Mouse (Mus musculus): ENCODE results near the gene Gm13420. TPM values are rescaled to one million over a fixed set of nuclear protein-coding genes. Genes with fewer than 3 reads are reported as not detected.

Gm13420 gene
- polyA plus RNA-seq, 1 experiment from 2014 or later = not detected

- no peak overlapping the region for H3K4me2 ChIP-seq (ENCODE audit: low read depth, low read length, severe bottlenecking)
- WGBS = 54% methylated on average over 5 of the region's 5 CpGs
- DNase-seq (ENCODE audit: low spot score) = no peak
- H3K27ac ChIP-seq (ENCODE audit: low read depth, low read length) = no peak overlapping the region
- no peak overlapping the region for H3K4me3 ChIP-seq (ENCODE audit: low read depth, low read length)
- ATAC-seq (replicated peaks; ENCODE audit: low FRiP score) = no peak
- H3K9me3 ChIP-seq (ENCODE audit: control insufficient read depth, low read length) = no peaks in the 10 kb centered on the region
- H3K36me3 ChIP-seq (ENCODE audit: control insufficient read depth, insufficient read depth, low read length) = no peaks in the 10 kb centered on the region
- H3K4me1 ChIP-seq (replicated peaks; ENCODE audit: control insufficient read depth, insufficient read depth, low read length) = peaks cover 10% of the 10 kb centered on the region
- peaks cover 54% of the 10 kb centered on the region for H3K27me3 ChIP-seq (ENCODE audit: control insufficient read depth, insufficient read depth, low read length)
- no peak overlapping the region for H3K9ac ChIP-seq (ENCODE audit: low read length)
These were observed 3.6 kb downstream of the Gm13420 start for GRCm38 (mm10) chr2:29747852-29748251.

GRCm38 (mm10) chr2:29747188-29747782 is 4.2 kb downstream of the Gm13420 start:
- Histone ChIP-seq H3K9ac (ENCODE audit: low read length) (peak overlapping the region; percentile 49), H3K4me2 (ENCODE audit: low read depth, low read length, severe bottlenecking) (peak overlapping the region; percentile 59), H3K9me3 (ENCODE audit: control insufficient read depth, low read length) (no peaks in the 10 kb centered on the region), H3K27ac (ENCODE audit: low read depth, low read length) (no peak overlapping the region), H3K4me1 (replicated peaks; ENCODE audit: control insufficient read depth, insufficient read depth, low read length) (peaks cover 10% of the 10 kb centered on the region), H3K36me3 (ENCODE audit: control insufficient read depth, insufficient read depth, low read length) (no peaks in the 10 kb centered on the region), H3K27me3 (ENCODE audit: control insufficient read depth, insufficient read depth, low read length) (peaks cover 48% of the 10 kb centered on the region), H3K4me3 (ENCODE audit: low read depth, low read length) (peak overlapping the region; percentile 29)
- DNase-seq (ENCODE audit: low spot score) = peak; percentile 69
- no peak for ATAC-seq (replicated peaks; ENCODE audit: low FRiP score)
- 3% methylated on average over 40 of the region's 50 CpGs for WGBS

- H3K4me1 ChIP-seq (replicated peaks; ENCODE audit: control insufficient read depth, insufficient read depth, low read length) = peaks cover 6% of the 10 kb centered on the region; the same call in 1 of the 2 replicates
- no peak overlapping the region for H3K27ac ChIP-seq (ENCODE audit: low read depth, low read length)
- WGBS = 94% methylated on average over 6 of the region's 6 CpGs
- no peak overlapping the region for H3K9ac ChIP-seq (ENCODE audit: low read length)
- H3K9me3 ChIP-seq (ENCODE audit: control insufficient read depth, low read length) = no peaks in the 10 kb centered on the region
- no peak for DNase-seq (ENCODE audit: low spot score)
- H3K4me2 ChIP-seq (ENCODE audit: low read depth, low read length, severe bottlenecking) = no peak overlapping the region
- peaks cover 26% of the 10 kb centered on the region for H3K27me3 ChIP-seq (ENCODE audit: control insufficient read depth, insufficient read depth, low read length)
- H3K36me3 ChIP-seq (ENCODE audit: control insufficient read depth, insufficient read depth, low read length) = no peaks in the 10 kb centered on the region
- no peak overlapping the region for H3K4me3 ChIP-seq (ENCODE audit: low read depth, low read length)
- no peak for ATAC-seq (replicated peaks; ENCODE audit: low FRiP score)
These were observed 7.2 kb downstream of the Gm13420 start for GRCm38 (mm10) chr2:29744256-29744655.

GRCm38 (mm10) chr2:29741207-29741606 is 10.3 kb downstream of the Gm13420 start:
- H3K9me3 ChIP-seq (ENCODE audit: control insufficient read depth, low read length) = no peaks in the 10 kb centered on the region
- DNase-seq (ENCODE audit: low spot score) = no peak
- peaks cover under 1% of the 10 kb centered on the region; the same call in 1 of the 2 replicates for H3K36me3 ChIP-seq (ENCODE audit: control insufficient read depth, insufficient read depth, low read length)
- no peak for ATAC-seq (replicated peaks; ENCODE audit: low FRiP score)
- no peak overlapping the region for H3K4me2 ChIP-seq (ENCODE audit: low read depth, low read length, severe bottlenecking)
- H3K4me3 ChIP-seq (ENCODE audit: low read depth, low read length) = no peak overlapping the region
- WGBS = 94% methylated on average over 6 of the region's 6 CpGs
- H3K27ac ChIP-seq (ENCODE audit: low read depth, low read length) = no peak overlapping the region
- peaks cover 7% of the 10 kb centered on the region for H3K27me3 ChIP-seq (ENCODE audit: control insufficient read depth, insufficient read depth, low read length)
- no peak overlapping the region for H3K9ac ChIP-seq (ENCODE audit: low read length)
- no peaks in the 10 kb centered on the region for H3K4me1 ChIP-seq (replicated peaks; ENCODE audit: control insufficient read depth, insufficient read depth, low read length)

- Histone ChIP-seq H3K27ac (ENCODE audit: low read depth, low read length) (no peak overlapping the region), H3K9ac (ENCODE audit: low read length) (no peak overlapping the region), H3K9me3 (ENCODE audit: control insufficient read depth, low read length) (no peaks in the 10 kb centered on the region), H3K4me1 (replicated peaks; ENCODE audit: control insufficient read depth, insufficient read depth, low read length) (no peaks in the 10 kb centered on the region), H3K4me2 (ENCODE audit: low read depth, low read length, severe bottlenecking) (no peak overlapping the region), H3K36me3 (ENCODE audit: control insufficient read depth, insufficient read depth, low read length) (peaks cover 8% of the 10 kb centered on the region; the same call in 1 of the 2 replicates), H3K27me3 (ENCODE audit: control insufficient read depth, insufficient read depth, low read length) (no peaks in the 10 kb centered on the region), H3K4me3 (ENCODE audit: low read depth, low read length) (no peak overlapping the region)
- WGBS = 86% methylated on average over 5 of the region's 5 CpGs
- DNase-seq (ENCODE audit: low spot score) (no peak), ATAC-seq (replicated peaks; ENCODE audit: low FRiP score) (no peak)
These were observed 12.1 kb downstream of the Gm13420 start for GRCm38 (mm10) chr2:29739368-29739767.

- DNase-seq (ENCODE audit: low spot score) (no peak), ATAC-seq (replicated peaks; ENCODE audit: low FRiP score) (no peak)
- H3K4me2 ChIP-seq (ENCODE audit: low read depth, low read length, severe bottlenecking) = no peak overlapping the region
- no peaks in the 10 kb centered on the region for H3K4me1 ChIP-seq (replicated peaks; ENCODE audit: control insufficient read depth, insufficient read depth, low read length)
- 78% methylated on average over 4 of the region's 4 CpGs for WGBS
- no peak overlapping the region for H3K9ac ChIP-seq (ENCODE audit: low read length)
- H3K36me3 ChIP-seq (ENCODE audit: control insufficient read depth, insufficient read depth, low read length) = peaks cover 8% of the 10 kb centered on the region; the same call in 1 of the 2 replicates
- no peaks in the 10 kb centered on the region for H3K9me3 ChIP-seq (ENCODE audit: control insufficient read depth, low read length)
- no peak overlapping the region for H3K4me3 ChIP-seq (ENCODE audit: low read depth, low read length)
- H3K27me3 ChIP-seq (ENCODE audit: control insufficient read depth, insufficient read depth, low read length) = no peaks in the 10 kb centered on the region
- no peak overlapping the region for H3K27ac ChIP-seq (ENCODE audit: low read depth, low read length)
These were observed 12.7 kb downstream of the Gm13420 start for GRCm38 (mm10) chr2:29738799-29739198.

GRCm38 (mm10) chr2:29737209-29737925 is 14.1 kb downstream of the Gm13420 start:
- no peak overlapping the region for H3K4me3 ChIP-seq (ENCODE audit: low read depth, low read length)
- H3K4me2 ChIP-seq (ENCODE audit: low read depth, low read length, severe bottlenecking) = no peak overlapping the region
- no peak for DNase-seq (ENCODE audit: low spot score)
- no peaks in the 10 kb centered on the region for H3K27me3 ChIP-seq (ENCODE audit: control insufficient read depth, insufficient read depth, low read length)
- H3K9ac ChIP-seq (ENCODE audit: low read length) = no peak overlapping the region
- WGBS = 88% methylated on average over 12 of the region's 12 CpGs
- H3K36me3 ChIP-seq (ENCODE audit: control insufficient read depth, insufficient read depth, low read length) = peaks cover 8% of the 10 kb centered on the region; the same call in 1 of the 2 replicates
- H3K27ac ChIP-seq (ENCODE audit: low read depth, low read length) = no peak overlapping the region
- no peaks in the 10 kb centered on the region for H3K9me3 ChIP-seq (ENCODE audit: control insufficient read depth, low read length)
- H3K4me1 ChIP-seq (replicated peaks; ENCODE audit: control insufficient read depth, insufficient read depth, low read length) = no peaks in the 10 kb centered on the region
- ATAC-seq (replicated peaks; ENCODE audit: low FRiP score) = no peak

GRCm38 (mm10) chr2:29735708-29736107 is 15.8 kb downstream of the Gm13420 start:
- H3K27ac ChIP-seq (ENCODE audit: low read depth, low read length) = no peak overlapping the region
- H3K4me3 ChIP-seq (ENCODE audit: low read depth, low read length) = no peak overlapping the region
- no peaks in the 10 kb centered on the region for H3K9me3 ChIP-seq (ENCODE audit: control insufficient read depth, low read length)
- H3K27me3 ChIP-seq (ENCODE audit: control insufficient read depth, insufficient read depth, low read length) = no peaks in the 10 kb centered on the region
- 94% methylated on average over 12 of the region's 12 CpGs for WGBS
- H3K9ac ChIP-seq (ENCODE audit: low read length) = no peak overlapping the region
- H3K36me3 ChIP-seq (ENCODE audit: control insufficient read depth, insufficient read depth, low read length) = peaks cover 8% of the 10 kb centered on the region; the same call in 1 of the 2 replicates
- H3K4me1 ChIP-seq (replicated peaks; ENCODE audit: control insufficient read depth, insufficient read depth, low read length) = no peaks in the 10 kb centered on the region
- DNase-seq (ENCODE audit: low spot score) (no peak), ATAC-seq (replicated peaks; ENCODE audit: low FRiP score) (no peak)
- H3K4me2 ChIP-seq (ENCODE audit: low read depth, low read length, severe bottlenecking) = no peak overlapping the region

Measured in forebrain, embryonic 11.5 days (tissue).